Mouse (Mus musculus): Measurements from ENCODE around the gene Gm49361. TPM values are rescaled to one million over a fixed set of nuclear protein-coding genes. Genes with fewer than 3 reads are reported as not detected.
A peak's percentile ranks its signal among the peaks of the same experiment; 100 is the strongest.
"Not testable (repeated sequence)": the region's sequence is repeated elsewhere in the genome, so short reads cannot be mapped to it uniquely, and the experiment has no call there.

Gm49361 gene
- total RNA-seq (2021) = under 1 TPM in 1 of 2 experiments, not detected in 1; 0.74 TPM
- long read RNA-seq, experiment 1 = 0 reads
- long read RNA-seq, experiment 2 = 0 reads

GRCm38 (mm10) chr14:57746001-57746771 lies at the start of gene Gm49361:
Gene Gm49361, minus strand, starts transcription at chr14:57746103.
- peak; percentile 93 to 95 for DNase-seq
- intact Hi-C loops (cut with DNase I) = loop anchor here (5.0 kb wide), 1 partner anchor 51 kb away; the partner anchor contains the start of gene Sap18

GRCm38 (mm10) chr14:57791171-57791570 lies 45.3 kb upstream of the Gm49361 start:
- intact Hi-C loops (cut with DNase I) = no loop called here
- no peak for DNase-seq

- no peak for DNase-seq
- intact Hi-C loops (cut with DNase I) = loop anchor here (5.0 kb wide), 1 partner anchor 37 kb away; no protein-coding TSS in a partner anchor
These were observed 43.9 kb upstream of the Gm49361 start for GRCm38 (mm10) chr14:57789759-57790158.

GRCm38 (mm10) chr14:57789311-57789710 lies 43.4 kb upstream of the Gm49361 start:
- intact Hi-C loops (cut with DNase I) = loop anchor here (5.0 kb wide), 1 partner anchor 37 kb away; no protein-coding TSS in a partner anchor
- no peak for DNase-seq

GRCm38 (mm10) chr14:57787406-57787805 lies 41.5 kb upstream of the Gm49361 start:
- intact Hi-C loops (cut with DNase I) = loop anchor here (5.0 kb wide), 1 partner anchor 35 kb away; no protein-coding TSS in a partner anchor
- no peak for DNase-seq

GRCm38 (mm10) chr14:57772157-57772815 lies 26.4 kb upstream of the Gm49361 start:
- intact Hi-C loops (cut with DNase I) = no loop called here
- no peak for DNase-seq

- intact Hi-C loops (cut with DNase I) = no loop called here
- DNase-seq = no peak
These were observed 23.2 kb upstream of the Gm49361 start for GRCm38 (mm10) chr14:57769102-57769501.

- no peak for DNase-seq
- intact Hi-C loops (cut with DNase I) = no loop called here
These were observed 14.8 kb upstream of the Gm49361 start for GRCm38 (mm10) chr14:57760447-57761412.

- DNase-seq = no peak
- intact Hi-C loops (cut with DNase I) = no loop called here
These were observed 12.3 kb upstream of the Gm49361 start, which contains the start of gene Lats2 for GRCm38 (mm10) chr14:57758237-57758636. Gene Lats2, minus strand, starts transcription at chr14:57758388.

GRCm38 (mm10) chr14:57756094-57756493 lies 10.2 kb upstream of the Gm49361 start:
- intact Hi-C loops (cut with DNase I) = no loop called here
- no peak for DNase-seq

- no peak for DNase-seq
- intact Hi-C loops (cut with DNase I) = no loop called here
These were observed 9.8 kb upstream of the Gm49361 start for GRCm38 (mm10) chr14:57755661-57756060.

- intact Hi-C loops (cut with DNase I) = loop anchor here (5.0 kb wide), 1 partner anchor 34 kb away; no protein-coding TSS in a partner anchor
- no peak for DNase-seq
These were observed 7.6 kb upstream of the Gm49361 start for GRCm38 (mm10) chr14:57753351-57753992.

GRCm38 (mm10) chr14:57751006-57751405 lies 5.1 kb upstream of the Gm49361 start:
- intact Hi-C loops (cut with DNase I) = loop anchor here (5.0 kb wide), 1 partner anchor 36 kb away; no protein-coding TSS in a partner anchor
- DNase-seq = not testable (repeated sequence)

GRCm38 (mm10) chr14:57749501-57749900 lies 3.6 kb upstream of the Gm49361 start:
- DNase-seq = no peak
- intact Hi-C loops (cut with DNase I) = loop anchor here (5.0 kb wide), 1 partner anchor 48 kb away; the partner anchor contains the start of gene Sap18

GRCm38 (mm10) chr14:57745291-57745969 lies 473 bp downstream of the Gm49361 start:
- intact Hi-C loops (cut with DNase I) = loop anchor here (5.0 kb wide), 1 partner anchor 52 kb away; the partner anchor contains the start of gene Sap18
- peak; percentile 66 to 74 for DNase-seq

- DNase-seq = no peak
- intact Hi-C loops (cut with DNase I) = loop anchor here (5.0 kb wide), 1 partner anchor 37 kb away; no protein-coding TSS in a partner anchor
These were observed 1.4 kb downstream of the Gm49361 start for GRCm38 (mm10) chr14:57744547-57744946.

GRCm38 (mm10) chr14:57740651-57741050 lies 5.3 kb downstream of the Gm49361 start:
- intact Hi-C loops (cut with DNase I) = loop anchor here (5.0 kb wide), 1 partner anchor 33 kb away; no protein-coding TSS in a partner anchor
- no peak for DNase-seq

GRCm38 (mm10) chr14:57737089-57737488 lies 8.8 kb downstream of the Gm49361 start:
- intact Hi-C loops (cut with DNase I) = no loop called here

GRCm38 (mm10) chr14:57736141-57736540 lies 9.8 kb downstream of the Gm49361 start:
- no peak for DNase-seq

More at GRCm38 (mm10) chr14:57737089-57737488, 8.8 kb downstream of the Gm49361 start:
- DNase-seq = no peak

More at GRCm38 (mm10) chr14:57736141-57736540, 9.8 kb downstream of the Gm49361 start:
- intact Hi-C loops (cut with DNase I) = no loop called here
